Mouse (Mus musculus): ENCODE measurements around the gene Ankzf1. TPM values are rescaled to one million over a fixed set of nuclear protein-coding genes. Genes with fewer than 3 reads are reported as not detected.
A peak's percentile ranks its signal among the peaks of the same experiment; 100 is the strongest.
"Not testable (repeated sequence)": the region's sequence is repeated elsewhere in the genome, so short reads cannot be mapped to it uniquely, and the experiment has no call there.

Gene Ankzf1
- total RNA-seq, 4 experiments from 2014 or later, result 17.0 to 28.2 (median 22.8) TPM

DNA sequence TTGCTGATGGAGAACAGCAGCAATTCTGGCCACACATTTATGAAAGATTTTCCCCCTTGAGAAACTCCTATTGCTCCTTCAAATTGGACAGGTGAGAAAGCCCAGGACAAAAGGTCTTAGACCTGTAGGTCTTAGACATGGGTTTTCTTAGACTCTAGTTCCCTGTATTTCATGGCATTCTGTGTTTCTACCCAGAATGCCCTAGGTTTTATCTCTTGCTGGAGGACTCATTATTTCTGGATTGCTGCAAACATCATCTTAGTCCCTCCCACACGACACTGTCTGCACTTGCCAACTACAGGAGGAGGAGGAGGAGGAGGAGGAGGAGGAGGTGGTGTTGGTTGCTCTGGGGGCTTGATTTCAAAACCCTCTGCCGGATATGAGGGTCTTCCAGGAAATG, 34.2 kb downstream of the Ankzf1 start:
- DNase-seq, result no peak

DNA sequence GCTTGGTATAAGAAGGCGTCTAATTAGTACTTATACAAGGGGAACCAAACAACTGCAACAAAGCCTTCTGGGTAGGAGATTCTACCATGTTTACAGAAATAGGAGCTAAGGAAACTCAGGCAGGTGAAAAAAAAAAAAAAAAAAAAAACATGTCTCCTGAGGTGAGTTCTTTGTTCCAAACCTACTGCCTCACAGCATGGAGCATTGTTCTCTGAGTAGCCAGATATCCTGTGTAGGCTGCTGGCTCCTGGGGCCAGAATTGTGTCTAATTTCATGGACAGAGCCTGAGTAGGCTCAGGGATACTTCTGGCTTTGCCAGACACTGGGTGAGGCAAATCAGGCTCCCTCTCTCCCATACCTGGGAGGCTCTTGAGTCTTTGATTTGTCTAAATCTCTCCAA, 35.7 kb downstream of the Ankzf1 start:
- no peak for DNase-seq

- no peak for DNase-seq
Observed at GRCm38 (mm10) chr1:75229158-75229557, 37.2 kb downstream of the Ankzf1 start.

GRCm38 (mm10) chr1:75230335-75230994, 38.5 kb downstream of the Ankzf1 start:
- DNase-seq, result no peak

DNA sequence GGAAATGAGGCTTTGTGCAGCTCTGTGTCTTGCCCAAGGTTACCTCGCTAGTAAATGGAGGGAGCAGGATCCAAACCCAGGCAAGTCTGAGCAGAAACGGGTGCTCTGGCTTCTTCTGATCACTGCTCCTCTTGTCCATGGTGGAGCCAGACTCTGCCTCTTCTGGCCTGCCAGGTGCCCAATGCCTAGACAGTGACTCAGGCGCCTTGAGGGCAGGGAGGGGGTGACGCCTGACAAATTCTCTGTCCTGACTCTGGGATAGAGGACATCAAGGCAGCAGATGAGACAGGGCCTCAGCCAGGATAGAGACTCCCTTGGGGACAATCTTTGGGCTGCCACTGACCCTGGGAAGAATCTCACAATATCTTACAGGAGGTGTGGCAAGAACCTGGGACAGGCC, 39.3 kb downstream of the Ankzf1 start:
- no peak for DNase-seq

DNA sequence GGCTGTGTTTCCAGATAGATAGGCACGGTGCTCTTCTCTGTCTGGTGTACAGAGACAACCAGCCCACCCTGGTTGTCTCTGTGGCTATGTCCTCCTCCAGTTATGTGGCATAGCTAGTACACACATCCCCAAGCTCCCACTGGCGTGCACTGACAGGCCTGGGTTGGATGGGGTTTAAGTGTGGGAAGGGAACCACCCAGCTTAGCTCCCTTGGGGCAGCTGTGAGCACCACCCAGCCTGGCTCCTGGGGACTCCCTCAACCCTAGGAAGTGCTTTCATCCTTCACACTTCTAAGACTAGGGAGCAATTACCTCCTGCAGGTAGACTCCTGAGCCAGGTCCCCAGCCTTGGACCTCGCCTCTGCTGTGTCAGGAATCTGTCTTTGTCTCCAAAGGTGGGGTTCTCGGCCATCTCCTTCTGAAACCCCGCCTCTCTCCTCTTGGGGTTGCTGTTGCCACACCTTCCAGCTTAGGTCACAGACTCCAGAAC, 39.8 kb downstream of the Ankzf1 start, which contains the start of gene A630095N17Rik:
A630095N17Rik (minus strand) TSS at position 439 of the 489 bp plus-strand sequence.
- DNase-seq, result no peak

DNA sequence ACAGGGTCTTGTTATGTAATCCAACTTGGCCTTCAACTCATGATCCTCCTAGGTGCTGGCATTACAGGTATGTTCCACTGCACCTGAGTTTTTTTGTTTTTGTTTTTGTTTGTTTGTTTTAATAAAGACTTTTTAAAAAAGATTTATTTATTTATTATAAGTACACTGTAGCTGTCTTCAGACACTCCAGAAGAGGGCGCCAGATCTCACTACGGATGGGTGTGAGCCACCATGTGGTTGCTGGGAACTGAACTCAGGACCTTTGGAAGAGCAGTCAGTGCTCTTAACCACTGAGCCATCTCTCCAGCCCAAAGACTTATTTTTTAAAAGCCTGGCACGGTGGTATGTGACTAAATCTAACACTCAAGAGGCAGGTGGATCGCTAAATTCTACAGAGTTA, 40.5 kb downstream of the Ankzf1 start:
- DNase-seq, result not testable (repeated sequence)

GRCm38 (mm10) chr1:75234606-75235005, 42.7 kb downstream of the Ankzf1 start:
- no peak for DNase-seq

GRCm38 (mm10) chr1:75236117-75237050, 44.4 kb downstream of the Ankzf1 start, which contains the start of gene Dnajb2:
TSS of gene Dnajb2 (plus strand) at chr1:75236406.
- peak; percentile 90 for DNase-seq

DNA sequence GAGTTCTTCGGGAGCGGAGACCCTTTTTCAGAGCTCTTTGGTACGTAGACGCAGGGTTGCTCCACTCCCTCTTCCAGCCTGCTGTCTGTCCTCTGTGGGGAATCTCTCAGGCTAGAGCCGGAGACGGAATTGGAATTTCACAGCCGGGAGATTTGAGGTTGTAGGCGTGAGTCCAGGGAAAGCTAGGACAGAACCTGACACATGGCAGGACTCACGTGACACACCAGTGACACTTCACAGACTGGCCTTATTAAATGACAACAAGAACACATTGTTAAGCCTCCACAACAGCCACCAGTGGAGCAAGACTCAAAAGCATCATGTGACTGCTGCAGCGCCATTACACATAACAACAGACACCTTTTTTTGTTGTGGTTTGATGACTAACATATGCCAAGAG, 47.6 kb downstream of the Ankzf1 start:
- no peak for DNase-seq

DNA sequence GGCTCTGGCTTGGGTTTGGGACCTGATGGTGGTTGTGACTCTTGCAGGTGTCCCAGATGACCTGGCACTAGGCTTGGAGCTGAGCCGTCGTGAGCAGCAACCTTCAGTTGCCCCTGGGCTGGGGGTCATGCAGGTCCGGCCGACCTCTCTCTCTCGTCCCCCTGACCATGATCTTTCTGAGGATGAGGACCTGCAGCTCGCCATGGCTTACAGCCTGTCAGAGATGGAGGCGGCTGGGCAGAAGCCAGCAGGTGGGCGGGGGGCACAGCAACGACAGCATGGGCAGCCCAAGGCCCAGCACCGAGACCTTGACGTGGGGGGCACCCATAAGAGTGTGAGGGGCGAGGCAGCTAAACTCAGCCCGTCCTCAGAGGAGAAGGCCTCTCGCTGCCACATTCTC, 51.5 kb downstream of the Ankzf1 start:
- DNase-seq, result no peak

DNA sequence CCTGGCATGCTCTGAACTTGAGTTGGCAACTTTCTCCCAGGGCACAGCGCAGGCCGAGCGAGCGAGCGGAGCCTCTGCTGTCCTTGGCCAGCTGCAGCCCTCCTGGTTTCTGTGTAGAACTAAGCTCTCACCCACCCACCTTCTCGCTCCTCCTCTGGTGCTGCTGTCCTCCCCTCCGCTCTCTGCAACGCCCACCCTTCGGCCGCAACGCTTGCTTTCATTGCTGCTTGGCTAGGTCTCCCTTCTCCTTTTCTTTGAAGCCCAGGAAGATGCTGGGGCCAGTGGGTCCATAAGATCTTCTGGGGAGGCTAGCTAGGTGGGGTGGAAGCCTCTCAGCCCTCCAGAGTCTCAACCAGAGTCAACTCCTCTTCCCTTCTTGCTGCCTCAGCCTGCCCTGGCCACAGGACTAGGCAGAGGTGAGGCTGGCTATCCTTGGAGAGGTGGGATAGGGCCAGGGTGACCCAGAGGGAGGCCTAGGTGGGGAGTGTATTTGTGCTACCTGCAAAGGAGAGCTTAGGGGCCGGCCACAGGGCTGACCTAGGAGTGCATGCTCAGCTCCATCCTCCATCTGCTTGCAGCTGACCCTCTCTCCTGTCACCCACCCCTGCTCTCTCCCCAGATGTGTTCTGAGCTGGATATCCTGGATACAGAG, 52.4 kb downstream of the Ankzf1 start:
- no peak for DNase-seq

DNA sequence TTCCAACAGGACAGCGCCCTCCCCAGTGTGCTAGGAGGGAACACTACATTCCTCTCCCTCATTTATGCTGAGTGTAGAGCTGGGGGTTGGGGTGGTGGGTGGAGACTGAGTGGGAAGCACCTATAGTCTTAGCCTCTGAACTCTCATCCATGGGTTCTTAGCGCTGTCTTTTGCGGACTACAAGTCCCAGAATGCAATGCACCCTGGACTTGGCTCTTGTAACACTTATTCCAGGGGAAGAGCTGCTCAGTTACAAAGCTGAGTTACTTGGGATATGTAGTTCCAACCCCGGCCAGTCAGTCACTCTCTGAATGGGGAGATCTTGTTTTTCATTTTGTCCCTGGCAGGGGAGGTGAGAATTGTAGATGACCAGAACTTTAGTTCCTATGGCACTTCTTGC, 52.9 kb downstream of the Ankzf1 start:
- DNase-seq, result no peak

DNA sequence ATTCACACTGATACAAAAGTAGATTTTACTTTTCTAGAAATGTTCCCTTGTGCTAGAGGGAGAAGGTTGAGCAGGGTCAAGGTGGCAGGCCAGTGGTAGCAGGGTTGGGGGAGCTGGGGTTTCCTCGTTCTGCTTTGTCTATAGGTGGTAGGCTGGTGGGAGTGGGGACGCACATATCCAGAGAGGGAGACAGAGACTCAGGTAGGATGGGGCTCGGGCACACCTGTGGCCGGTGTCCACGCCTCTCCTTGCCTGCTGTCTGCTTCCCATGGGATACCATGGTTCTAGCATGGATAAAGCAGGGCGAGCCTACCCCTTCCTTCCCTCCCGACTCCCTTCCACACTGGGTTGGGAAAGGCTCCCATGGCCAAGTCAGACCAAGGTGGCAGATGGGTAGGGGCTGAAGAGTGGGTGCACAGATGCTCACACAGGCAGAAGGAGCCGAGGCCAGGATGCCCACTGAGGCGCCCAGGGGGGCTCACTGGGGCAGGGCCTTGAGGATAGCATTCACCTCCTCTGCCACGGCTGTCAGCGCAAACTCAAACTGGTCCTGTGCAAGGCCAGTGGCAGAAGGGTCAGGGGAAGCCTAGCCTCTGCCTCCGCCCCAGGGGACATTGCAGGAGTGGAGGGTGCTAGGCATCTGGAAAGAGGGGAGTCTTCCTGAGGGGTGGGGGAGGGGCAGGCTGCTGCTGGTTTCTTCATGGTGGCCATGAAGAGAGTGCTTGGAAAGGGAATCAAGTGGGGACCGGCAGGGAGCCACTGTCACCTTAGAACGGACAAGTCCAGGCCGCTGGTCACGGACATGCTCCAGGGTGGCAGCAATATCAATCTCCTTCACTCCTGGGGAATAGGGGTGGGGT, 55.4 kb downstream of the Ankzf1 start:
- DNase-seq, result no peak

DNA sequence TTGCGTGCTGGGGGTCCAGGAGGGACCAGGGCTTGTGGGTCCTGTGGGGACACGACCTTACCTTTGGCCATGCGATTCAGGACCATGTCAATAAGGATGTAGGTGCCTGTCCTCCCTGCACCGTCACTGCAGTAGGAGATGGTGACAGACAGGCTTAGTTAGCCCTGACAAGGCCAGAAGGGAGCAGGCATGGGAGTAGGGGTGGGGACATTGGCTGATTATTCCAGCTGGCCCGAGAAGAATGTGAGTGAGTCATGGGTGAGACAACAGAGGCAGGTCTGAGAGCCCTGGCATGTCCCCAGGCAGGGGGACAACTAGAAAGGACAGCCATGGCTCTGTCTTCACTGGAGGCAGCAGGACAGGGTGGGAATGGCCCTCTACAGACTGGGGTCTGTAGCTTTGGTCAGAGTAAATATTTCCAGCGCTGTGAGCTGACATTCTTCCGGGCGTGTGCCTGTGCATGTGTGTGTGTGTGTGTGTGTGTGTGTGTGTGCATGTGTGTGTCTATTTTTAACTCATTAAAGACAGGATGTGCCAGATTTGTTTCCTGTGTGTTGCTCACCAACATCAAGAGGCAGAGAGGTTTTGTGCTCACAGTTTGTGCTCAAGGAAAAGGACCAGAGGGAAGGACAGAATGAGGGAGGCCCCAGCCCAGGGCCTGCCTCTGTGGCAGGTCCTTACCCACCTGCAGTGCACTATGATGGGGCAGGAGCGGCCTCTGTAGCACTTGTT, 56.3 kb downstream of the Ankzf1 start:
- peak; percentile 86 for DNase-seq

Small RNAs within 50 kb of the gene (microRNA-seq; reads per million reads assigned to microRNA genes)
- gene Gm27943, result 0 reads per million in 2 experiments

Other genes starting within 250 kb of the Ankzf1 start
- under 1 TPM in 3 of 4 experiments, not detected in 1; 0.16 to 0.20 (median 0.18) TPM for gene Ihh, start 240.5 kb upstream of the Ankzf1 start, total RNA-seq (2022)
- 1 to 10 TPM; 5.7 to 7.3 (median 7.2) TPM for gene Nhej1, start 67.0 kb upstream of the Ankzf1 start, total RNA-seq (2022)
- gene Slc23a3, start 58.3 kb upstream of the Ankzf1 start, total RNA-seq (2022), result under 1 TPM; 0.15 to 0.77 (median 0.29) TPM
- 10 to 100 TPM; 38.5 to 48.6 (median 43.4) TPM for gene Cnppd1, start 49.4 kb upstream of the Ankzf1 start, total RNA-seq (2022)
- 100 to 1,000 TPM in 3 of 4 experiments, 10 to 100 TPM in 1; 98.5 to 113 (median 104) TPM for gene Retreg2, start 49.4 kb upstream of the Ankzf1 start, total RNA-seq (2022)
- 10 to 100 TPM; 34.2 to 39.7 (median 36.2) TPM for gene Zfand2b, start 23.5 kb upstream of the Ankzf1 start, total RNA-seq (2022)
- 10 to 100 TPM; 20.9 to 32.9 (median 31.4) TPM for gene Abcb6, start 11.8 kb upstream of the Ankzf1 start, total RNA-seq (2022)
- gene Atg9a, start within 50 bp of the Ankzf1 start, total RNA-seq (2022), result 10 to 100 TPM; 41.9 to 52.6 (median 47.6) TPM
- 10 to 100 TPM; 19.4 to 49.8 (median 33.2) TPM for gene Glb1l, start 18.7 kb downstream of the Ankzf1 start, total RNA-seq (2022)
- 100 to 1,000 TPM; 102 to 131 (median 120) TPM for gene Stk16, start 18.7 kb downstream of the Ankzf1 start, total RNA-seq (2022)
- 10 to 100 TPM; 43.5 to 54.4 (median 49.1) TPM for gene Tuba4a, start 27.7 kb downstream of the Ankzf1 start, total RNA-seq (2022)
- gene A630095N17Rik, start 40.0 kb downstream of the Ankzf1 start, total RNA-seq (2022), result not detected
- 100 to 1,000 TPM in 3 of 4 experiments, 10 to 100 TPM in 1; 85.7 to 111 (median 108) TPM for gene Dnajb2, start 44.3 kb downstream of the Ankzf1 start, total RNA-seq (2022)
- 10 to 100 TPM; 59.0 to 80.7 (median 66.5) TPM for gene Ptprn, start 72.4 kb downstream of the Ankzf1 start, total RNA-seq (2022)
- gene Resp18, start 86.3 kb downstream of the Ankzf1 start, total RNA-seq (2022), result 100 to 1,000 TPM; 143 to 279 (median 188) TPM
- gene Dnpep, start 125.8 kb downstream of the Ankzf1 start, total RNA-seq (2022), result 100 to 1,000 TPM; 101 to 112 (median 104) TPM
- 10 to 100 TPM; 13.3 to 16.4 (median 15.6) TPM for gene Des, start 168.2 kb downstream of the Ankzf1 start, total RNA-seq (2022)
- gene Speg, start 183.1 kb downstream of the Ankzf1 start, total RNA-seq (2022), result 10 to 100 TPM; 13.7 to 32.9 (median 22.2) TPM
- 100 to 1,000 TPM in 1 of 4 experiments, 10 to 100 TPM in 3; 56.5 to 103 (median 92.0) TPM for gene Gmppa, start 243.8 kb downstream of the Ankzf1 start, total RNA-seq (2022)